Mouse (Mus musculus) lung, embryonic 14.5 days (tissue): Measurements from ENCODE around the gene Stac2. TPM values are rescaled to one million over a fixed set of nuclear protein-coding genes. Genes with fewer than 3 reads are reported as not detected.

Experiments used
- ATAC-seq: fragments of 200-750 bp; cut with Nextera tagmentation; 2 replicates; pipeline ENCODE4 v1.8.0; 2017; ENCODE audit warnings: mild to moderate bottlenecking, moderate TSS enrichment, moderate library complexity; ENCODE audit not compliant: insufficient read depth
- DNase-seq: peaks from one replicate; pipeline ENCODE4 v3.0.0-alpha.2; 2015
- H3K27ac ChIP-seq: fragments of 300-500 bp; sonication (generic); 2 replicates; pipeline ENCODE4 v1.5.1; 2014; ENCODE audit warnings: low read depth, mild to moderate bottlenecking, moderate library complexity
- H3K27me3 ChIP-seq: fragments of 300-500 bp; sonication (generic); 2 replicates; pipeline ENCODE4 v1.6.1; 2014; ENCODE audit warnings: low read length, control low read depth; ENCODE audit not compliant: insufficient read depth
- H3K36me3 ChIP-seq: fragments of 300-500 bp; sonication (generic); 2 replicates; pipeline ENCODE4 v1.6.1; 2014; ENCODE audit warnings: control low read depth; ENCODE audit not compliant: insufficient read depth
- H3K4me1 ChIP-seq: fragments of 300-500 bp; sonication (generic); 2 replicates; pipeline ENCODE4 v1.6.1; 2014; ENCODE audit warnings: antibody characterized with exemption, control low read depth; ENCODE audit not compliant: insufficient read depth
- H3K4me2 ChIP-seq: fragments of 300-500 bp; sonication (generic); 2 replicates; pipeline ENCODE4 v1.6.1; 2014; ENCODE audit warnings: mild to moderate bottlenecking
- H3K4me3 ChIP-seq: fragments of 300-500 bp; sonication (generic); 2 replicates; pipeline ENCODE4 v1.5.1; 2014; ENCODE audit warnings: low read depth, low read length
- H3K9ac ChIP-seq: fragments of 300-500 bp; sonication (generic); 2 replicates; pipeline ENCODE4 v1.6.1; 2014
- H3K9me3 ChIP-seq: fragments of 300-500 bp; sonication (generic); 2 replicates; pipeline ENCODE4 v1.6.1; 2016; ENCODE audit warnings: low read depth, low read length, control low read depth
- CTCF ChIP-seq: IDR thresholded peaks from 2 replicates; pipeline ENCODE4 v1.5.1; 2016; ENCODE audit warnings: antibody characterized with exemption, low read depth
- WGBS: fragments of 180-500 bp; shearing (Covaris S2); extraction: QIAGEN DNeasy Blood & Tissue Kit; methylation state at CpG from one replicate; pipeline ENCODE4 v1.1.7; 2014; 5-methylcytosine and 5-hydroxymethylcytosine counted together
- polyA plus RNA-seq: library from polyadenylated mRNA; unstranded; fragments of >200 nt; fragmentation: Nextera tagmentation; extraction: Ambion mirVana; gene quantifications from 2 replicates; pipeline ENCODE4 v1.2.1, GENCODE M21; 2014

Stac2 gene
- polyA plus RNA-seq, 1 experiment from 2014 or later, result 0.05 TPM

- no CpG with 5 or more reads among the region's 2 CpGs for WGBS
- peaks cover 47% of the 10 kb centered on the region for H3K27me3 ChIP-seq
- no peaks in the 10 kb centered on the region for H3K4me1 ChIP-seq
- no peak for TF ChIP-seq CTCF
- ATAC-seq (no peak), DNase-seq (no peak)
- no peaks in the 10 kb centered on the region for H3K36me3 ChIP-seq
- H3K9ac ChIP-seq, result no peak overlapping the region
- H3K4me2 ChIP-seq, result no peak overlapping the region
- H3K4me3 ChIP-seq, result no peak overlapping the region
- no peaks in the 10 kb centered on the region for H3K9me3 ChIP-seq
- H3K27ac ChIP-seq, result no peak overlapping the region
Observed at GRCm38 (mm10) chr11:98050940-98051339, 2.3 kb downstream of the Stac2 start.

GRCm38 (mm10) chr11:98050520-98050815 is 2.8 kb downstream of the Stac2 start:
- ATAC-seq (no peak), DNase-seq (no peak)
- no peak overlapping the region for H3K4me2 ChIP-seq
- H3K27me3 ChIP-seq, result peaks cover 47% of the 10 kb centered on the region
- H3K27ac ChIP-seq, result no peak overlapping the region
- no peaks in the 10 kb centered on the region for H3K4me1 ChIP-seq
- H3K4me3 ChIP-seq, result no peak overlapping the region
- no peak for TF ChIP-seq CTCF
- WGBS, result 32% methylated on average over 2 of the region's 2 CpGs
- H3K36me3 ChIP-seq, result no peaks in the 10 kb centered on the region
- H3K9ac ChIP-seq, result no peak overlapping the region
- no peaks in the 10 kb centered on the region for H3K9me3 ChIP-seq

GRCm38 (mm10) chr11:98049672-98050519 is 3.4 kb downstream of the Stac2 start:
- WGBS, result 59% methylated on average over 14 of the region's 14 CpGs
- H3K27me3 ChIP-seq, result peaks cover 47% of the 10 kb centered on the region
- H3K9me3 ChIP-seq, result no peaks in the 10 kb centered on the region
- H3K36me3 ChIP-seq, result no peaks in the 10 kb centered on the region
- no peak for TF ChIP-seq CTCF
- no peaks in the 10 kb centered on the region for H3K4me1 ChIP-seq
- DNase-seq (no peak), ATAC-seq (no peak)
- H3K27ac ChIP-seq, result no peak overlapping the region
- no peak overlapping the region for H3K9ac ChIP-seq
- no peak overlapping the region for H3K4me3 ChIP-seq
- H3K4me2 ChIP-seq, result no peak overlapping the region

- 69% methylated on average over 4 of the region's 4 CpGs for WGBS
- no peak overlapping the region for H3K4me2 ChIP-seq
Observed at GRCm38 (mm10) chr11:98047745-98048144, 5.5 kb downstream of the Stac2 start.

GRCm38 (mm10) chr11:98046466-98046865 is 6.8 kb downstream of the Stac2 start:
- TF ChIP-seq CTCF, result no peak
- no peaks in the 10 kb centered on the region for H3K4me1 ChIP-seq
- H3K4me2 ChIP-seq, result no peak overlapping the region
- DNase-seq, result no peak
- H3K9ac ChIP-seq, result no peak overlapping the region
- no peak for ATAC-seq
- no peaks in the 10 kb centered on the region for H3K9me3 ChIP-seq
- H3K36me3 ChIP-seq, result no peaks in the 10 kb centered on the region
- 54% methylated on average over 1 of the region's 1 CpGs for WGBS
- no peak overlapping the region for H3K4me3 ChIP-seq
- H3K27me3 ChIP-seq, result peaks cover 17% of the 10 kb centered on the region
- no peak overlapping the region for H3K27ac ChIP-seq

More at GRCm38 (mm10) chr11:98047745-98048144, 5.5 kb downstream of the Stac2 start:
- H3K9ac ChIP-seq, result no peak overlapping the region
- no peaks in the 10 kb centered on the region for H3K4me1 ChIP-seq
- peaks cover 30% of the 10 kb centered on the region for H3K27me3 ChIP-seq
- H3K9me3 ChIP-seq, result no peaks in the 10 kb centered on the region
- DNase-seq (no peak), ATAC-seq (no peak)
- H3K36me3 ChIP-seq, result no peaks in the 10 kb centered on the region
- H3K27ac ChIP-seq, result no peak overlapping the region
- no peak for TF ChIP-seq CTCF
- H3K4me3 ChIP-seq, result no peak overlapping the region

GRCm38 (mm10) chr11:98045596-98045995 is 7.7 kb downstream of the Stac2 start:
- Histone ChIP-seq H3K9ac (no peak overlapping the region), H3K27ac (no peak overlapping the region), H3K27me3 (peaks cover 8% of the 10 kb centered on the region; the same call in 1 of the 2 replicates), H3K4me1 (no peaks in the 10 kb centered on the region), H3K4me3 (no peak overlapping the region), H3K36me3 (no peaks in the 10 kb centered on the region), H3K9me3 (no peaks in the 10 kb centered on the region), H3K4me2 (no peak overlapping the region)
- WGBS, result 62% methylated on average over 4 of the region's 4 CpGs
- ATAC-seq, result no peak
- TF ChIP-seq CTCF, result no peak
- no peak for DNase-seq

GRCm38 (mm10) chr11:98044074-98044473 is 9.2 kb downstream of the Stac2 start:
- H3K27me3 ChIP-seq, result no peaks in the 10 kb centered on the region
- no peaks in the 10 kb centered on the region for H3K9me3 ChIP-seq
- H3K27ac ChIP-seq, result no peak overlapping the region
- H3K4me3 ChIP-seq, result no peak overlapping the region
- no peak overlapping the region for H3K9ac ChIP-seq
- H3K4me2 ChIP-seq, result peak overlapping the region; percentile 20; the same call in 1 of the 2 replicates
- ATAC-seq, result no peak
- no peaks in the 10 kb centered on the region for H3K4me1 ChIP-seq
- TF ChIP-seq CTCF, result no peak
- DNase-seq, result peak; percentile 58
- H3K36me3 ChIP-seq, result no peaks in the 10 kb centered on the region
- 35% methylated on average over 5 of the region's 5 CpGs for WGBS
